Mouse (Mus musculus) CH12.LX (cell line): ENCODE measurements around the gene Nono.

Source experiments
- CTCF ChIP-seq, 2 experiments: IDR thresholded peaks in 1 of 2; conservative IDR thresholded peaks in 1 of 2; 2 replicates each; pipeline ENCODE4 v1.5.1; 2011 to 2012; ENCODE audit warnings: low read depth in 2 of 2, low read length in 2 of 2, improper control_type of control experiment in 1 of 2, inconsistent platforms in 1 of 2, mild to moderate bottlenecking in 1 of 2, moderate library complexity in 1 of 2
- ELF1 ChIP-seq: IDR thresholded peaks from 2 replicates; pipeline ENCODE4 v1.6.1; 2014; ENCODE audit warnings: low read depth, mild to moderate bottlenecking, inconsistent platforms, low read length, improper control_type of control experiment
- EP300 ChIP-seq: IDR thresholded peaks from 2 replicates; pipeline ENCODE4 v1.6.1; 2011; ENCODE audit warnings: low read length, improper control_type of control experiment
- JUND ChIP-seq: conservative IDR thresholded peaks from 2 replicates; pipeline ENCODE4 v1.6.1; 2011; ENCODE audit warnings: low read depth, low read length, improper control_type of control experiment
- MAX ChIP-seq: IDR thresholded peaks from 2 replicates; pipeline ENCODE4 v1.6.1; 2011; ENCODE audit warnings: low read length, improper control_type of control experiment
- POLR2A ChIP-seq: IDR thresholded peaks from 2 replicates; pipeline ENCODE4 v1.6.1; 2011; ENCODE audit warnings: low read depth, mild to moderate bottlenecking, improper control_type of control experiment, low read length
- ZMIZ1 ChIP-seq: IDR thresholded peaks from 2 replicates; pipeline ENCODE4 v1.6.1; 2012; ENCODE audit warnings: low read depth, mild to moderate bottlenecking, inconsistent platforms, low read length, improper control_type of control experiment

DNA sequence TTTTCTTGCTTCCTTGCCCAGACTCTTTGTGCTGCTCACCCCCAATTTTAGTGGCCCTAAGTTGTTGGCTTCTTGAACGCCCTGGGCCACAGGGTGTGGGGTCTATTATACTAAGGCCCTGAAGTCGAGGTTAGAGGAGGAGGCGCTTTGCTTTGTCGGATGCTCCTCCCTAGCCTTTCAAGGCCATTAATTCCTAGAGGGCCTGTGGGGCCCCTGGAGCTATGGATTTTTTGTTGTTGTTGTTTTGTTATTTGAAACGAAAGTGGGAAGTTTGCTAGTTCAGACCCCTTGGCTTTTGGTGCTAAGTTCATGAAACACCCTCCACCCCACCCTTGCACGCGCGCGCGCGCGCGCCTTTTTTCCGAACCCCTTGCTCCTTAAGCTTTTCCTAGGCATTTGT, 858 bp downstream of the Nono start:
- TF ChIP-seq CTCF (conservative IDR thresholded peaks at IDR 0.05 in 1 of 2, IDR thresholded peaks at IDR 0.05 in 1 of 2; ENCODE audit: low read depth in 2 of 2, low read length in 2 of 2) (no peak), POLR2A (no peak), MAX (no peak), JUND (no peak), ZMIZ1 (no peak), EP300 (no peak), ELF1 (no peak)
